9 mouse cellular contexts compared by ENCODE assay signal in genomic region chr4:134469985-134470384, GRCm38 (mm10). TPM values are rescaled to one million over a fixed set of nuclear protein-coding genes. Genes with fewer than 3 reads are reported as not detected.
DNase-seq lines count a peak whose midpoint lies in the region; ATAC-seq and TF ChIP-seq lines count a peak whose summit lies in the region.
"Had no signal": no experiment of that assay in that cellular context is flagged by ENCODE, and none has a peak within 500 bp of the region (broad histone marks: within the 10 kb centered on the region; RNA-seq: fewer than 3 reads in every experiment).

No protein-coding gene starts in this region.

- H3K27ac ChIP-seq in heart, embryonic 12.5 days (ENCODE audit: poor library complexity, severe bottlenecking): no peak overlapping the region
- H3K27ac ChIP-seq in MEL (ENCODE audit: control insufficient read depth, low read depth, low read length) (no peak overlapping the region), macrophage (peak overlapping the region; percentile 63; the same call in 1 of the 2 replicates)
- H3K27ac ChIP-seq in hindbrain, embryonic 13.5 days: peak overlapping the region; percentile 99

- intact Hi-C loops in heart, postnatal 10 days (cut with DNase I): loop anchor here (2.0 to 10.0 kb wide), 2 partner anchors 73 to 205 kb away; partner anchors contain the start of gene Pafah2

- no peak for ATAC-seq in heart, embryonic 12.5 days (ENCODE audit: insufficient number of reproducible peaks, low FRiP score)
- no peak for ATAC-seq in hindbrain, embryonic 13.5 days (ENCODE audit: low FRiP score)

- no peak for TF ChIP-seq POLR2A in MEL (IDR thresholded peaks at IDR 0.05; ENCODE audit: control insufficient read depth in 1 of 2, insufficient read depth in 1 of 2, low read depth in 1 of 2, low read length in 2 of 2, poor library complexity in 1 of 2)

- TF ChIP-seq RAD21 in MEL (IDR thresholded peaks at IDR 0.05; ENCODE audit: low read depth, low read length): no peak

- 89% methylated on average over 3 of the region's 3 CpGs for WGBS in heart, embryonic 12.5 days
- WGBS in hindbrain, embryonic 13.5 days: 29% methylated on average over 3 of the region's 3 CpGs
- 61% methylated on average over 3 of the region's 3 CpGs for WGBS in macrophage (ENCODE audit: missing documents)

- H3K4me2 ChIP-seq in heart, embryonic 12.5 days: peak overlapping the region; percentile 38
- peak overlapping the region; percentile 85 for H3K4me2 ChIP-seq in hindbrain, embryonic 13.5 days

- peaks cover 19% of the 10 kb centered on the region for H3K4me1 ChIP-seq in heart, embryonic 12.5 days (replicated peaks)
- H3K4me1 ChIP-seq in MEL (ENCODE audit: control insufficient read depth in 1 of 2, insufficient read depth in 2 of 2, low read length in 2 of 2): peaks cover 0 to 8% of the 10 kb centered on the region in 2 experiments; a peak in 1 of 4 replicates
- H3K4me1 ChIP-seq in hindbrain, embryonic 13.5 days (replicated peaks): peaks cover 62% of the 10 kb centered on the region

- no peaks in the 10 kb centered on the region for H3K27me3 ChIP-seq in heart, embryonic 12.5 days (replicated peaks)
- H3K27me3 ChIP-seq in MEL (ENCODE audit: control insufficient read depth in 1 of 2, insufficient read depth in 2 of 2, low read length in 2 of 2): no peaks in the 10 kb centered on the region
- no peaks in the 10 kb centered on the region for H3K27me3 ChIP-seq in hindbrain, embryonic 13.5 days

- H3K36me3 ChIP-seq in heart, embryonic 12.5 days: peaks cover 38% of the 10 kb centered on the region
- H3K36me3 ChIP-seq in MEL (ENCODE audit: control insufficient read depth in 1 of 2, insufficient read depth in 2 of 2, low read length in 2 of 2) (peaks cover 5 to 13% of the 10 kb centered on the region in 2 experiments; a peak in 3 of 4 replicates), macrophage (ENCODE audit: inconsistent target) (peaks cover 6% of the 10 kb centered on the region; the same call in 1 of the 2 replicates)
- peaks cover 37% of the 10 kb centered on the region for H3K36me3 ChIP-seq in hindbrain, embryonic 13.5 days

- H3K4me3 ChIP-seq in heart, embryonic 12.5 days: peak overlapping the region; percentile 19; the same call in 1 of the 2 replicates
- no peak overlapping the region for H3K4me3 ChIP-seq in MEL (ENCODE audit: control insufficient read depth in 1 of 2, insufficient read depth in 1 of 2, low read depth in 2 of 2, low read length in 2 of 2)
- peak overlapping the region; percentile 96 for H3K4me3 ChIP-seq in hindbrain, embryonic 13.5 days
- peak overlapping the region; percentile 36 for H3K4me3 ChIP-seq in macrophage (ENCODE audit: inconsistent target)

- no peak for TF ChIP-seq EP300 in MEL (IDR thresholded peaks at IDR 0.05; ENCODE audit: low read depth in 1 of 2, low read length in 2 of 2)

- H3K9ac ChIP-seq in heart, embryonic 12.5 days: no peak overlapping the region
- 0 out of 2 replicates have a peak overlapping the region, but pooled peaks have one; percentile 9 for H3K9ac ChIP-seq in MEL (ENCODE audit: control insufficient read depth, low read depth, low read length, poor library complexity, severe bottlenecking)
- H3K9ac ChIP-seq in hindbrain, embryonic 13.5 days: peak overlapping the region; percentile 99

- H3K9me3 ChIP-seq in heart, embryonic 12.5 days (replicated peaks): 0 out of 2 replicates have a peak, but pooled peaks cover 3% of the 10 kb centered on the region
- no peaks in the 10 kb centered on the region for H3K9me3 ChIP-seq in MEL (replicated peaks; ENCODE audit: insufficient read depth, low read length)
- H3K9me3 ChIP-seq in hindbrain, embryonic 13.5 days: no peaks in the 10 kb centered on the region

- TF ChIP-seq CTCF in MEL (IDR thresholded peaks at IDR 0.05 in 2 of 3, conservative IDR thresholded peaks at IDR 0.05 in 1 of 3; ENCODE audit: control insufficient read depth in 1 of 3, insufficient read depth in 1 of 3, low read depth in 2 of 3, low read length in 3 of 3, poor library complexity in 1 of 3, severe bottlenecking in 1 of 3): no peak

- peaks cover 8% of the 10 kb centered on the region for H3K79me2 ChIP-seq in MEL (ENCODE audit: control insufficient read depth, insufficient read depth, low read length, poor library complexity)
- peaks cover 23% of the 10 kb centered on the region for H3K79me2 ChIP-seq in macrophage (ENCODE audit: inconsistent target)

- DNase-seq in heart, postnatal 10 days: no peak
- no peak for DNase-seq in MEL (ENCODE audit: low read depth, low spot score)
- DNase-seq in cerebellum, adult 11-12 months: no peak
- no peak for DNase-seq in B cell, adult 2 months
- no peak for DNase-seq in lung, postnatal 4 days
- DNase-seq: kidney, adult 9 months had no signal

TF ChIP-seq in MEL, 35 proteins besides CTCF, POLR2A, EP300 and RAD21 (continues in another document):
- TF ChIP-seq GABPA (IDR thresholded peaks at IDR 0.05; ENCODE audit: low read depth, low read length) (no peak), ZMIZ1 (IDR thresholded peaks at IDR 0.05; ENCODE audit: low read depth, low read length) (no peak), JUND (IDR thresholded peaks at IDR 0.05; ENCODE audit: low read depth, low read length) (no peak), ZC3H11A (IDR thresholded peaks at IDR 0.05; ENCODE audit: low read depth, low read length) (no peak), MAFK (IDR thresholded peaks at IDR 0.05; ENCODE audit: borderline replicate concordance, low read depth, low read length) (no peak), ZNF384 (IDR thresholded peaks at IDR 0.05; ENCODE audit: low read depth, low read length) (no peak), RCOR1 (IDR thresholded peaks at IDR 0.05; ENCODE audit: low read depth, low read length) (no peak), KAT2A (conservative IDR thresholded peaks at IDR 0.05; ENCODE audit: low read depth, low read length) (no peak), MXI1 (IDR thresholded peaks at IDR 0.05; ENCODE audit: low read depth, low read length) (no peak), NRF1 (IDR thresholded peaks at IDR 0.05; ENCODE audit: insufficient read depth, low read depth, low read length, poor library complexity, severe bottlenecking) (no peak), MYC (IDR thresholded peaks at IDR 0.05; ENCODE audit: low read depth, low read length) (no peak), MEF2A (IDR thresholded peaks at IDR 0.05; ENCODE audit: extremely low read depth, insufficient replicate concordance, low read depth, low read length, poor library complexity, severe bottlenecking) (no peak), TBP (IDR thresholded peaks at IDR 0.05; ENCODE audit: low read depth, low read length) (no peak), MYB (IDR thresholded peaks at IDR 0.05; ENCODE audit: low read depth, low read length) (no peak), GATA1 (IDR thresholded peaks at IDR 0.05; ENCODE audit: low read depth, low read length) (no peak), CHD1 (IDR thresholded peaks at IDR 0.05; ENCODE audit: low read depth, low read length) (no peak), ETS1 (IDR thresholded peaks at IDR 0.05; ENCODE audit: low read depth, low read length) (no peak), TCF12 (IDR thresholded peaks at IDR 0.05; ENCODE audit: low read depth, low read length) (no peak), POLR2AphosphoS2 (IDR thresholded peaks at IDR 0.05; ENCODE audit: low read length) (no peak)

RNA-seq across cellular contexts. Expression of gene Stmn1, which starts 1.9 kb away (rescaled TPM):
- 924 and 950 TPM in 2 replicates for polyA plus RNA-seq in heart, embryonic 12.5 days (2016; fragmentation: Nextera tagmentation; extraction: Ambion mirVana)
- total RNA-seq in heart, postnatal 10 days (2021): 100 to 1,000 TPM; 131 to 137 TPM
- total RNA-seq in MEL (2012; rRNA removed): 200 and 214 TPM in 2 replicates
- 100 to 1,000 TPM in 1 of 2 experiments, not detected in 1; 350 TPM for polyA plus RNA-seq in MEL (2012; ENCODE audit: insufficient read depth in 1 of 2, insufficient read length in 2 of 2, low read depth in 1 of 2, low replicate concordance in 2 of 2, missing spikeins in 1 of 2)
- 6,917 and 6,921 TPM in 2 replicates for polyA plus RNA-seq in hindbrain, embryonic 13.5 days (2015; fragmentation: Nextera tagmentation; extraction: Ambion mirVana)
- total RNA-seq in macrophage (2018; cell fraction: chromatin; rRNA removed): 10 to 100 TPM in 3 of 26 experiments, 1 to 10 TPM in 20, under 1 TPM in 1, not detected in 2; 0.77 to 22.3 (median 3.2) TPM
- 10 to 100 TPM; 12.5 to 95.0 (median 40.8) TPM for total RNA-seq in macrophage (2018; cell fraction: cytosol; rRNA removed)
- 10 to 100 TPM in 11 of 26 experiments, 1 to 10 TPM in 15; 3.1 to 57.6 (median 8.7) TPM for total RNA-seq in macrophage (2018; cell fraction: nucleus; rRNA removed)
- polyA plus RNA-seq in macrophage (2018): 41.9 to 100 TPM (median 93.4 TPM) in 3 replicates

RNA-seq across cellular contexts. Expression of gene Paqr7, which starts 26.5 kb away (rescaled TPM):
- 12.3 and 12.9 TPM in 2 replicates for polyA plus RNA-seq in heart, embryonic 12.5 days (2016; fragmentation: Nextera tagmentation; extraction: Ambion mirVana)
- 10 to 100 TPM in 1 of 2 experiments, 1 to 10 TPM in 1; 9.5 to 12.7 TPM for total RNA-seq in heart, postnatal 10 days (2021)
- 0.19 and 0.26 TPM in 2 replicates for total RNA-seq in MEL (2012; rRNA removed)
- polyA plus RNA-seq in MEL (2012; ENCODE audit: insufficient read depth in 1 of 2, insufficient read length in 2 of 2, low read depth in 1 of 2, low replicate concordance in 2 of 2, missing spikeins in 1 of 2) (1 to 10 TPM in 1 of 2 experiments, not detected in 1; 2.4 TPM), macrophage (2018) (19.1 to 34.9 TPM (median 31.0 TPM) in 3 replicates)
- 20.2 and 21.5 TPM in 2 replicates for polyA plus RNA-seq in hindbrain, embryonic 13.5 days (2015; fragmentation: Nextera tagmentation; extraction: Ambion mirVana)
- 10 to 100 TPM in 6 of 26 experiments, 1 to 10 TPM in 17, under 1 TPM in 3; 0.66 to 22.0 (median 3.5) TPM for total RNA-seq in macrophage (2018; cell fraction: chromatin; rRNA removed)
- total RNA-seq in macrophage (2018; cell fraction: cytosol; rRNA removed): 10 to 100 TPM; 11.1 to 34.5 (median 22.6) TPM
- total RNA-seq in macrophage (2018; cell fraction: nucleus; rRNA removed): 10 to 100 TPM in 22 of 26 experiments, 1 to 10 TPM in 4; 1.7 to 31.3 (median 13.6) TPM

RNA-seq across cellular contexts. Expression of gene Aunip, which starts 40.8 kb away (rescaled TPM):
- 11.4 and 12.0 TPM in 2 replicates for polyA plus RNA-seq in heart, embryonic 12.5 days (2016; fragmentation: Nextera tagmentation; extraction: Ambion mirVana)
- 1 to 10 TPM in 1 of 2 experiments, under 1 TPM in 1; 0.60 to 1.1 TPM for total RNA-seq in heart, postnatal 10 days (2021)
- 12.8 and 14.9 TPM in 2 replicates for total RNA-seq in MEL (2012; rRNA removed)
- polyA plus RNA-seq in MEL (2012; ENCODE audit: insufficient read depth in 1 of 2, insufficient read length in 2 of 2, low read depth in 1 of 2, low replicate concordance in 2 of 2, missing spikeins in 1 of 2) (10 to 100 TPM in 1 of 2 experiments, not detected in 1; 20.6 TPM), macrophage (2018) (0.18 to 6.2 TPM (median 1.8 TPM) in 3 replicates)
- polyA plus RNA-seq in hindbrain, embryonic 13.5 days (2015; fragmentation: Nextera tagmentation; extraction: Ambion mirVana): 2.6 and 2.8 TPM in 2 replicates
- total RNA-seq in macrophage (2018; cell fraction: chromatin; rRNA removed): 1 to 10 TPM in 4 of 26 experiments, under 1 TPM in 8, not detected in 14; 0.58 to 2.0 (median 0.75) TPM
- total RNA-seq in macrophage (2018; cell fraction: cytosol; rRNA removed): 1 to 10 TPM in 3 of 26 experiments, under 1 TPM in 23; 0.09 to 1.3 (median 0.68) TPM
- total RNA-seq in macrophage (2018; cell fraction: nucleus; rRNA removed): 1 to 10 TPM in 5 of 26 experiments, under 1 TPM in 11, not detected in 10; 0.39 to 7.2 (median 0.76) TPM

Comparison
In these comparisons a context has a peak if more than half of its experiments do, and no peak if none do; other contexts are left out.
1. H3K27ac ChIP-seq: peak in hindbrain, embryonic 13.5 days (single experiment) and macrophage (single experiment); none in heart, embryonic 12.5 days (single experiment) and MEL (single experiment).
2. H3K4me3 ChIP-seq: peak in heart, embryonic 12.5 days (single experiment), hindbrain, embryonic 13.5 days (single experiment) and macrophage (single experiment); none in MEL (0 of 2).